Mouse (Mus musculus) cerebellum, adult 2 months (tissue): ENCODE measurements around the gene Adamtsl1. TPM values are rescaled to one million over a fixed set of nuclear protein-coding genes. Genes with fewer than 3 reads are reported as not detected.

ENCODE experiments used
- DNase-seq, 2 experiments: peaks; one replicate each; pipeline ENCODE4 v3.0.0; 2021
- H3K27ac ChIP-seq: fragments of 200-500 bp; 2 replicates; pipeline ENCODE4 v1.5.1; 2012; ENCODE audit warnings: low read length, control low read depth, inconsistent platforms; ENCODE audit not compliant: insufficient read depth
- H3K27me3 ChIP-seq: fragments of 200-500 bp; 2 replicates; pipeline ENCODE4 v1.6.1; 2012; ENCODE audit warnings: inconsistent platforms, mild to moderate bottlenecking, low read length, moderate library complexity; ENCODE audit not compliant: control insufficient read depth, insufficient read depth
- H3K4me1 ChIP-seq: fragments of 200-500 bp; 2 replicates; pipeline ENCODE4 v1.6.1; 2011; ENCODE audit warnings: low read length; ENCODE audit not compliant: control insufficient read depth, insufficient read depth
- H3K4me3 ChIP-seq: fragments of 200-500 bp; replicated peaks from 2 replicates; pipeline ENCODE3; 2011; ENCODE audit warnings: mild to moderate bottlenecking, low read depth, low read length, control low read depth; ENCODE audit not compliant: insufficient read depth
- CTCF ChIP-seq: fragments of 200-500 bp; IDR thresholded peaks from 2 replicates; pipeline ENCODE4 v1.5.1; 2011; ENCODE audit warnings: low read depth, mild to moderate bottlenecking, control low read depth, low read length, moderate library complexity, borderline replicate concordance; ENCODE audit not compliant: insufficient read depth
- POLR2A ChIP-seq: fragments of 200-500 bp; IDR thresholded peaks from 2 replicates; pipeline ENCODE4 v1.6.1; 2011; ENCODE audit warnings: low read length, control low read depth, borderline replicate concordance; ENCODE audit not compliant: insufficient read depth
- WGBS: fragments of 180-500 bp; shearing (Covaris S2); methylation state at CpG from one replicate; pipeline ENCODE4 v1.1.7; 2018; 5-methylcytosine and 5-hydroxymethylcytosine counted together
- polyA plus RNA-seq: library from polyadenylated mRNA; depleted of rRNA; stranded (reverse); fragments of >200 nt; gene quantifications from 2 replicates; pipeline ENCODE4 v1.2.3, GENCODE M21; 2012

The Adamtsl1 gene
- polyA plus RNA-seq, 1 experiment, result 3.3 TPM

- DNase-seq, result no peak
- H3K27ac ChIP-seq, result no peak overlapping the region
- H3K4me1 ChIP-seq, result no peaks in the 10 kb centered on the region
- no peaks in the 10 kb centered on the region for H3K27me3 ChIP-seq
- TF ChIP-seq POLR2A, result no peak
- WGBS, result 78% methylated on average over 2 of the region's 2 CpGs
- H3K4me3 ChIP-seq, result no peak overlapping the region
Observed at GRCm38 (mm10) chr4:85941857-85942256, 427.9 kb downstream of the Adamtsl1 start.

GRCm38 (mm10) chr4:85953590-85953989 is 439.6 kb downstream of the Adamtsl1 start:
- DNase-seq, result no peak
- Histone ChIP-seq H3K4me3 (no peak overlapping the region), H3K4me1 (no peaks in the 10 kb centered on the region), H3K27me3 (no peaks in the 10 kb centered on the region), H3K27ac (no peak overlapping the region)
- TF ChIP-seq CTCF (no peak), POLR2A (no peak)
- 83% methylated on average over 4 of the region's 4 CpGs for WGBS

- no peak overlapping the region for H3K27ac ChIP-seq
- no peak overlapping the region for H3K4me3 ChIP-seq
- no peak for DNase-seq
- H3K4me1 ChIP-seq, result no peaks in the 10 kb centered on the region
- TF ChIP-seq CTCF, result no peak
- TF ChIP-seq POLR2A, result no peak
- no peaks in the 10 kb centered on the region for H3K27me3 ChIP-seq
- WGBS, result 81% methylated on average over 3 of the region's 3 CpGs
Observed at GRCm38 (mm10) chr4:85955387-85955786, 441.4 kb downstream of the Adamtsl1 start.

GRCm38 (mm10) chr4:85957266-85957665 is 443.3 kb downstream of the Adamtsl1 start:
- H3K4me3 ChIP-seq, result no peak overlapping the region
- H3K27me3 ChIP-seq, result no peaks in the 10 kb centered on the region
- H3K27ac ChIP-seq, result no peak overlapping the region
- 94% methylated on average over 4 of the region's 4 CpGs for WGBS
- no peak for TF ChIP-seq POLR2A
- TF ChIP-seq CTCF, result no peak
- no peak for DNase-seq
- H3K4me1 ChIP-seq, result no peaks in the 10 kb centered on the region

- Histone ChIP-seq H3K4me1 (no peaks in the 10 kb centered on the region), H3K4me3 (no peak overlapping the region), H3K27ac (no peak overlapping the region), H3K27me3 (no peaks in the 10 kb centered on the region)
- TF ChIP-seq POLR2A, result no peak
- TF ChIP-seq CTCF, result no peak
- 72% methylated on average over 1 of the region's 1 CpGs for WGBS
- no peak for DNase-seq
Observed at GRCm38 (mm10) chr4:85957879-85958278, 443.9 kb downstream of the Adamtsl1 start.

- TF ChIP-seq POLR2A (no peak), CTCF (no peak)
- no peaks in the 10 kb centered on the region for H3K27me3 ChIP-seq
- no peak overlapping the region for H3K4me3 ChIP-seq
- DNase-seq, result no peak
- no peak overlapping the region for H3K27ac ChIP-seq
- 87% methylated on average over 2 of the region's 2 CpGs for WGBS
- H3K4me1 ChIP-seq, result no peaks in the 10 kb centered on the region
Observed at GRCm38 (mm10) chr4:85959019-85959418, 445.0 kb downstream of the Adamtsl1 start.

- Histone ChIP-seq H3K4me3 (no peak overlapping the region), H3K27ac (no peak overlapping the region), H3K27me3 (no peaks in the 10 kb centered on the region), H3K4me1 (no peaks in the 10 kb centered on the region)
- TF ChIP-seq CTCF (no peak), POLR2A (no peak)
- 90% methylated on average over 3 of the region's 3 CpGs for WGBS
- DNase-seq, result no peak
Observed at GRCm38 (mm10) chr4:85976188-85976587, 462.2 kb downstream of the Adamtsl1 start.

GRCm38 (mm10) chr4:85979206-85979605 is 465.2 kb downstream of the Adamtsl1 start:
- WGBS, result 75% methylated on average over 10 of the region's 10 CpGs
- DNase-seq, result no peak
- H3K27me3 ChIP-seq, result no peaks in the 10 kb centered on the region
- no peak for TF ChIP-seq POLR2A
- no peak for TF ChIP-seq CTCF
- no peak overlapping the region for H3K27ac ChIP-seq
- H3K4me1 ChIP-seq, result no peaks in the 10 kb centered on the region
- H3K4me3 ChIP-seq, result no peak overlapping the region
